Mouse (Mus musculus) retina, embryonic 14.5 days (tissue): ENCODE measurements around the gene Sidt1.

ENCODE experiments used
- DNase-seq: peaks from one replicate; pipeline ENCODE4 v3.0.0-alpha.2; 2015; ENCODE audit warnings: low spot score

The Sidt1 gene

GRCm38 (mm10) chr16:44249985-44250384 is 83.0 kb downstream of the Sidt1 start:
- DNase-seq, result no peak

GRCm38 (mm10) chr16:44243323-44243722 is 89.7 kb downstream of the Sidt1 start:
- no peak for DNase-seq

GRCm38 (mm10) chr16:44242633-44243032 is 90.4 kb downstream of the Sidt1 start:
- peak; percentile 91 for DNase-seq

GRCm38 (mm10) chr16:44240406-44240805 is 92.6 kb downstream of the Sidt1 start:
- no peak for DNase-seq

GRCm38 (mm10) chr16:44238835-44239263 is 94.1 kb downstream of the Sidt1 start:
- DNase-seq, result no peak

GRCm38 (mm10) chr16:44237836-44238235 is 95.2 kb downstream of the Sidt1 start:
- DNase-seq, result no peak

GRCm38 (mm10) chr16:44233019-44233418 is 100.0 kb downstream of the Sidt1 start:
- no peak for DNase-seq

- no peak for DNase-seq
Measured at GRCm38 (mm10) chr16:44226706-44227291, 106.2 kb downstream of the Sidt1 start.

GRCm38 (mm10) chr16:44221463-44221862 is 111.5 kb downstream of the Sidt1 start:
- no peak for DNase-seq

- no peak for DNase-seq
Measured at GRCm38 (mm10) chr16:44216417-44216816, 116.6 kb downstream of the Sidt1 start.

- no peak for DNase-seq
Measured at GRCm38 (mm10) chr16:44215513-44215912, 117.5 kb downstream of the Sidt1 start.

- DNase-seq, result no peak
Measured at GRCm38 (mm10) chr16:44212703-44213102, 120.3 kb downstream of the Sidt1 start.

GRCm38 (mm10) chr16:44211054-44211414 is 122.0 kb downstream of the Sidt1 start:
- DNase-seq, result no peak

GRCm38 (mm10) chr16:44210156-44211053 is 122.6 kb downstream of the Sidt1 start:
- no peak for DNase-seq

- no peak for DNase-seq
Measured at GRCm38 (mm10) chr16:44205973-44206372, 127.0 kb downstream of the Sidt1 start.

GRCm38 (mm10) chr16:44204331-44204730 is 128.7 kb downstream of the Sidt1 start:
- no peak for DNase-seq

GRCm38 (mm10) chr16:44200146-44200545 is 132.8 kb downstream of the Sidt1 start:
- DNase-seq, result no peak

GRCm38 (mm10) chr16:44199066-44199703 is 133.8 kb downstream of the Sidt1 start:
- DNase-seq, result no peak

GRCm38 (mm10) chr16:44190968-44191367 is 142.0 kb downstream of the Sidt1 start:
- no peak for DNase-seq
